Mouse (Mus musculus): ENCODE results near the gene Hcfc1r1. TPM values are rescaled to one million over a fixed set of nuclear protein-coding genes. Genes with fewer than 3 reads are reported as not detected.

Gene Hcfc1r1
- 30.4 and 39.7 TPM in 2 replicates for polyA plus RNA-seq (2016; fragmentation: Nextera tagmentation; extraction: Ambion mirVana)

DNA sequence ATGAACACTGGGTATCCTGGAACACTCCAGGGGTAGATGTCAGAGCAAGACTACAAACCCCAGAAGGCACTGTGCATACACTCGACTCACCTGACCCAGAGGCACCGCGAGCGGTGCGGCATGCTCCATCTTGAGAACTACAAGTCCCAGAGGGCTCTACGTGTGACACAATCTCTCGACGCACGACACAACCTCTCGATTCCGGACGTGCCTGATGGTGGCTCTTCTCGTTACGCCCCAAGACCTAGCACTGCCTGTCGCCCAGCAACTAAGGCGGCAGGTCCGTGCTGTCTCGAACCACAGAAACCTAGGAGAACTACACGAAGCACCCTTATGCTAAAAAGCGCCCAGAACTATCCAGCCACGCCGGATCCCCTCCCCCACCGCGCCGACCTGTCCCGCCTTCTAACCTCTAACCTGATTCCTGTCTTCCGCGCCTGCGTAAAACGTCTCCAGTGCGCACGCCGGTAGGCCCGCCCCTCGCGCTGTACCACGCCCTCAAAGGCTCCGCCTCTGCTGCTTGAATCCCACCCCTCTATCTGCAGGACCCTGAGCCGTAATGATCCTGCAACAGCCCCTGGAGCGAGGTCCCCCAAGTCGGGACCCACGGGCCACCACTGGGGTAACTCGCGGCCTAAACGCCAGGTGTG, at the start of gene Hcfc1r1, which contains the start of gene Thoc6:
Gene Hcfc1r1 (plus strand): TSS at position 173 of the 650 bp plus-strand sequence.
Gene Thoc6 (minus strand): TSS at position 459 of the 650 bp plus-strand sequence.
- Histone ChIP-seq H3K27ac (replicated peaks) (peak within 1 kb of the TSS; percentile 92), H3K4me1 (peaks cover 56% of the 10 kb centered on the region)
- WGBS: under 1% methylated on average over 45 of the region's 45 CpGs

DNA sequence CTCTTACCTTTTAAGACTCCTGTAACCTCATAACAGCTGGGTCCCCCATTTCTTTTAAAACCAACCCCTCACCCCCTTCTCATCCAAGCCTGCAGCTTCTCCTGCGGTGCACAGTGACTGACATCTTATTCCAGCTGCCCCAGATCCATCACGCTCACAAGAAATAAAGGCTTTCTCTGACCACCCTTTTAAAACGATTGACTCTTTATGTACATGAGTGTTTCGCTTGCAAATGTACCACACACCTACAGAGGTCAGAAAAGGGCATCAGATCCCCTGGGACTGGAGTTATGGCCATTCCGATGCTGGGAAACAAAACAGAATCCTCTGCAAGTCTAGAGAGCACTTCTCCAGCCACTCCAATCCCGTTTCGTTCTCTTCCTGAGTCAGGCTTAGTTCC, 45.6 kb upstream of the Hcfc1r1 start:
- peaks cover 10% of the 10 kb centered on the region for H3K27me3 ChIP-seq (replicated peaks; ENCODE audit: low read depth, poor library complexity, severe bottlenecking)
- no peaks in the 10 kb centered on the region for H3K9me3 ChIP-seq
- 43% methylated on average over 7 of the region's 7 CpGs for WGBS
- H3K36me3 ChIP-seq (replicated peaks): no peaks in the 10 kb centered on the region
- no peak for DNase-seq (ENCODE audit: low spot score)
- peaks cover 9% of the 10 kb centered on the region for H3K4me1 ChIP-seq
- no peak overlapping the region for H3K27ac ChIP-seq (replicated peaks)
- H3K4me3 ChIP-seq: no peak overlapping the region

More for the DNA sequence above, at the start of gene Hcfc1r1, which contains the start of gene Thoc6:
- Histone ChIP-seq H3K4me3 (peak within 1 kb of the TSS; percentile 71), H3K36me3 (replicated peaks) (peaks cover 23% of the 10 kb centered on the region), H3K9me3 (no peaks in the 10 kb centered on the region), H3K27me3 (replicated peaks; ENCODE audit: low read depth, poor library complexity, severe bottlenecking) (peaks cover 42% of the 10 kb centered on the region)
- peak; percentile 94 for DNase-seq (ENCODE audit: low spot score)

DNA sequence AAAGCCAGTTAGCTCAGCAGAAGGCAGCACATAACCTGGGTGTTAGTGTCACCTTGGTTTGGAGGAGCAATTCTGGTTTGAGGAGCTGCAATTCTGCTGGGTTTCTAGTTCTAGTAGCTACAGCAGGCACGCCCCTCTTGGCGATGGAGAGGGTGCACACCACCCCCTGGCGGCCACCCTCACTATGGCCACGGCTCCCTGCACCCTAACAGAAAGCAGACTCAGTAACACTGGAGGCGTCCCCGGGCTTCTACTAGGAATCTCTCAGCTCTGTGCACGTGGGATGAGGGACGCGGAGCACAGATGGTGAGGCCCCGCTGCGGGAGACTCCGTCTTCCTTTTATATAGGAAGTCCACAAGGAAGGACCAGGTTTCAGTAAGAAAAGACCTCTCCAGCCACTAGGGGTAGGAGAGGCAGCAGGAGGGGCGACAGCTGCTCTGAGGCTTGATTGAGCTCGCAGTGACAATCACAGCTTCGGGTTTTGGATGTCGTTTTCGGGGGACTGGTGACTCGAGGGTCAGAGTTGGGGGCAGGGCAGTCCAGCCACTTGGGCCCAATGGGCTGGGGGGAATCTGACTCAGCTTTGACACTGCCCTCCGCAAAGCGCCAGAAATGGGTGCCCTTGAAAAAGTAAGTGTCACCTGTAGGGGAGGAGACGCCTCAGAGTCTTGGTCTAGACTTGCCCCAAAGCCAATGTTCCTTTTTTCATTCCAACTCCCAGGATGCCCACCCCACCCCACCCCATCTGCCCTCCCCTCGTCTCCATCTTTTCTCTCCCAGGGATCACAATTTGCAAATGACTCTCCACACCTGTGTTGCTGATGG, 43.0 kb upstream of the Hcfc1r1 start:
- no peak overlapping the region for H3K27ac ChIP-seq (replicated peaks)
- H3K36me3 ChIP-seq (replicated peaks): no peaks in the 10 kb centered on the region
- H3K4me1 ChIP-seq: peaks cover 9% of the 10 kb centered on the region
- 18% methylated on average over 22 of the region's 22 CpGs for WGBS
- DNase-seq (ENCODE audit: low spot score): peak; percentile 87
- no peaks in the 10 kb centered on the region for H3K9me3 ChIP-seq
- H3K4me3 ChIP-seq: peak overlapping the region; percentile 45
- H3K27me3 ChIP-seq (replicated peaks; ENCODE audit: low read depth, poor library complexity, severe bottlenecking): peaks cover 10% of the 10 kb centered on the region

DNA sequence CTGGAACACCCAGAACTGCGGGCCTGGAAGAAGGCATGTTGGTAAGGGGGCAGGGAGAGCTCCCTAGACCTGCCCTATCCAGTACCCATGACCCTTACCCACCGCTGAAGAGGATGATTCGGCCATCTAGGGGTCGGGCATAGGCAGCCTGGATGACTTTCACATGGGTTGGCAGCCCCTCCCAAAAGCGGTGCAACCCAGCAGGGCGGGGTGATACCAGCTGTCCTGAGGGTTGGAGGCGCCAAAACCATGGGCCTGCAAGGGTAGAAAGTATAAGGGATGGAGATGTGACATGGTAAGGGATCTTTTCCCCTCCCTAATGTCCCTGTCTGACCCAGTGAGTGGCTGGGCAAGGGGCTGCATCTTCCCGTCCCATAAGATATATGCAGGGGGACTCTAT, 42.2 kb upstream of the Hcfc1r1 start:
- no peak overlapping the region for H3K4me3 ChIP-seq
- DNase-seq (ENCODE audit: low spot score): no peak
- 84% methylated on average over 8 of the region's 8 CpGs for WGBS
- no peak overlapping the region for H3K27ac ChIP-seq (replicated peaks)
- no peaks in the 10 kb centered on the region for H3K36me3 ChIP-seq (replicated peaks)
- H3K9me3 ChIP-seq: no peaks in the 10 kb centered on the region
- H3K4me1 ChIP-seq: peaks cover 9% of the 10 kb centered on the region
- peaks cover 10% of the 10 kb centered on the region for H3K27me3 ChIP-seq (replicated peaks; ENCODE audit: low read depth, poor library complexity, severe bottlenecking)

DNA sequence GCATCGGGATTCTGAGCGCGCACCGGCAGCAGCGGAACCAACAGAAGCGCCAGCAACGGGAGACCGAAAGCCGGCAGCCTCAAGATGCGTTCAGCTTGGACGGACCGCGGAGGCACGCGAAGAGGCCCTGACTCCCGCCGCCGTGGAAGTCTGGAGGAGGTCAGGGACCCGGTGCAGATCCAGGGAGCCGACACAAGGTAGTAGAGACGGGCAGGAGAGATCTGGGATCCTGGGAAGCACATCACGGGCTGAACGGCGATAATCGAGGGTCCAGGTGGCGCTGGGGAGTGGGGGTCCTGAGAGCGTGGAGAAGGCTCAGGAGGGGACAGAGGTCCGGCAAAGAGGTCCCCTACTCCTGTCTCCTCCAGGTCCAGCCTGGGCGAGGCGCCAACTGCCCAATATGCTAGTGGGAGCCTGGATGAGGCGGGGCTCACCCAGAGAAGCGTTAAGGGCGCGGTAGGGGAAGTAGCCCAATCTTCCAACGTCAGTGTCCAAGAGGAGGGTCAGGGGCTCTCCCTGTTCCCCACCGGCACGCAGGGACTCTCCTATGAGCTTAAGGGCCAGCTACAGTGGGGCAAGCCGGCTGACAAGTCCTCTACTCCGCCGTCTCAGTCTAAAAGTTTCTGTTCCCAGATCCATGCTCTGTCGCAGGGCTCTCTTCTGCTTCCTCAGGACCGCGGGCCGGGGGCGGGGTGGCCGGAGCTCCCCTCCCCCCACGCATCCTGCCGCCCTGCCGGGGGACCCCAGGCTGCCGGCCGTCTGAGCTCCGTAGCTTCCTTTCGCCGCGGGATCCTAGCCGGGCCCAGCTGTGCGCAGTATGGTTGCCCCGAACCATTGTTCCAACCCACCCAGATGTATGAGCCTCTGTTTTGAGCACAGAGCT, 28.5 kb upstream of the Hcfc1r1 start, which contains the start of gene Mmp25:
Gene Mmp25 (minus strand): TSS at position 665 of the 883 bp plus-strand sequence.
- H3K36me3 ChIP-seq (replicated peaks): no peaks in the 10 kb centered on the region
- H3K27me3 ChIP-seq (replicated peaks; ENCODE audit: low read depth, poor library complexity, severe bottlenecking): peaks cover 43% of the 10 kb centered on the region
- under 1% methylated on average over 58 of the region's 58 CpGs for WGBS
- H3K4me3 ChIP-seq: peak within 1 kb of the TSS; percentile 62
- peak; percentile 62 for DNase-seq (ENCODE audit: low spot score)
- peak within 1 kb of the TSS; percentile 72 for H3K27ac ChIP-seq (replicated peaks)
- no peaks in the 10 kb centered on the region for H3K9me3 ChIP-seq
- peaks cover 11% of the 10 kb centered on the region for H3K4me1 ChIP-seq

DNA sequence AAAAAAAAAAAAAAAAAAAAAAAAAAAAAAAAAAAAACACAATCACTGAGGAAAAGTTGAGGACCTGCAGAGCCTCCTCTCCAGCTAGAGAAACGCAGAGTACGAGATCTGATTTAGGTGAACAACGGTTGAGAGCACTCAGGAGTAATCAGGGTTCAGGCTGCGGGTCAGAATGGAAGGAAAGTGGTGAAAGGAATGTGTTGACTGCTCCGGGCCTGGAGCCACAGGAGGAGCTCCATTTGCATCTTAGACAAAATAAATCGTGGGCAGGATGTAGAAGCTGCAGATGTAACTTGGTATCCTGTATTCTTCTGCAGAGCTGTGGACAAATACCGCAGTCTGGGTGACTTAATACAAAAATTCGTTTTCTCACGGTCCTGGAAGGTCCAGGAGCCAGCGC, 27.5 kb upstream of the Hcfc1r1 start:
- DNase-seq (ENCODE audit: low spot score): no peak
- no peak overlapping the region for H3K27ac ChIP-seq (replicated peaks)
- 28% methylated on average over 10 of the region's 10 CpGs for WGBS
- no peaks in the 10 kb centered on the region for H3K36me3 ChIP-seq (replicated peaks)
- peaks cover 43% of the 10 kb centered on the region for H3K27me3 ChIP-seq (replicated peaks; ENCODE audit: low read depth, poor library complexity, severe bottlenecking)
- H3K4me1 ChIP-seq: peaks cover 11% of the 10 kb centered on the region
- no peak overlapping the region for H3K4me3 ChIP-seq
- H3K9me3 ChIP-seq: no peaks in the 10 kb centered on the region

DNA sequence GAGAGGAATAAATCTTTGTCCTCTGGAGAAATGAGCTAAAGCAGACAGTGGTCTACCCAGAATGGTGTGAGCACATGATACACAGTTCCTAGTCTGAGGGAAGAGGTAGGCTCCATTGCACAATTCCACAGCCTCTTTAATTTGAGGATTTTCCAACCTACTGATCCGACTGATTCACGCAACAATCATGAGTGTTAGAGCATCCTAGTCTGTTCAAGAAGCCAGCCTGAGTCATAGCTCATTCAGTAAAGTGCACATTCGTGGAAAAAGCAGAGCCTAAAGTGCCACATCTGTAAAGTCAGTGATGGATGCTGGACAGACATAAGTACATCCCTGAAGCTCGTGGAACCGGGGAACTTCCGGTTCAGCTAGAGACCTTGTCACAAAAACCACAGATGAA, 22.0 kb upstream of the Hcfc1r1 start:
- Histone ChIP-seq H3K27me3 (replicated peaks; ENCODE audit: low read depth, poor library complexity, severe bottlenecking) (peaks cover 10% of the 10 kb centered on the region), H3K4me1 (no peaks in the 10 kb centered on the region), H3K27ac (replicated peaks) (no peak overlapping the region), H3K36me3 (replicated peaks) (no peaks in the 10 kb centered on the region), H3K4me3 (no peak overlapping the region), H3K9me3 (no peaks in the 10 kb centered on the region)
- 88% methylated on average over 6 of the region's 6 CpGs for WGBS
- no peak for DNase-seq (ENCODE audit: low spot score)

DNA sequence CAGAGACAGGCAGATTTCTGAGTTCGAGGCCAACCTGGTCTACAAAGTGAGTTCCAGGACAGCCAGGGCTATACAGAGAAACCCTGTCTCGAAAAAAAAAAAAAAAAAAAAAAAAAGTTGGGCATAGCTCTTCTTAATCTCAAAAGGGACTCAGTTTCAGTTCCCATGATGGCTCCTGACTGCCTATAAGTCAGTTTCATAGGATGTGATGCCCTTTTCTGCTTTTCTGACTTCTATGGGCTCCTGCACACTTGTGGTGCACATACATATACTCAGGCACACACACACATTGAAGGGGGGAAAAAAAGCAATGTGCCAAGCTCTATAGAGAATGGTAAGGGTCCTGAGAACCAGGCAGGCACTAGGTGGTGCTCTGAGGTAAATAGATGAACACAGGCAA, 20.1 kb upstream of the Hcfc1r1 start:
- WGBS: 66% methylated on average over 2 of the region's 2 CpGs
- no peak for DNase-seq (ENCODE audit: low spot score)
- Histone ChIP-seq H3K9me3 (no peaks in the 10 kb centered on the region), H3K36me3 (replicated peaks) (no peaks in the 10 kb centered on the region), H3K4me1 (no peaks in the 10 kb centered on the region), H3K4me3 (no peak overlapping the region), H3K27me3 (replicated peaks; ENCODE audit: low read depth, poor library complexity, severe bottlenecking) (no peaks in the 10 kb centered on the region), H3K27ac (replicated peaks) (no peak overlapping the region)

DNA sequence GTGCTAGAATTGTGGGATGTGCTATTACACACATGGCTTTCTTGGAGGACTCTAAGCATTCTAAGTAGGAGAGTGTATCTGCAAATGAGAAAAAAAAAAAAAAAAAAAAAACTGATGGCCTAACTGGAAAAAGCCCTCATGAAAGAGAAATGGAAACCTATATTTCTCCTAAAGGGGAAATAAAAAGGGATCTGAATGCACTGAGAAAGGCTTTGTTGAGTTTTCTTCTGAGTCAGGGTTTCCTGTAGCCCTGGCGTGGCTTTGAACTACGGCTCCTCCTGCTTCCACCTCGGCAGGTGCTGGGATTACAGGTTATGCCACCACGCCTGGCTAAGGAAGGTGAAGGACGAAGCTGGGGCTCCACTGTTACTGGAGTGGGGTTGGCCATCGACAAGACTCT, 19.4 kb upstream of the Hcfc1r1 start:
- no peaks in the 10 kb centered on the region for H3K4me1 ChIP-seq
- H3K9me3 ChIP-seq: no peaks in the 10 kb centered on the region
- no peak overlapping the region for H3K27ac ChIP-seq (replicated peaks)
- peaks cover 3% of the 10 kb centered on the region; the same call in 1 of the 2 replicates for H3K27me3 ChIP-seq (replicated peaks; ENCODE audit: low read depth, poor library complexity, severe bottlenecking)
- WGBS: 68% methylated on average over 6 of the region's 6 CpGs
- no peaks in the 10 kb centered on the region for H3K36me3 ChIP-seq (replicated peaks)
- DNase-seq (ENCODE audit: low spot score): no peak
- H3K4me3 ChIP-seq: no peak overlapping the region

DNA sequence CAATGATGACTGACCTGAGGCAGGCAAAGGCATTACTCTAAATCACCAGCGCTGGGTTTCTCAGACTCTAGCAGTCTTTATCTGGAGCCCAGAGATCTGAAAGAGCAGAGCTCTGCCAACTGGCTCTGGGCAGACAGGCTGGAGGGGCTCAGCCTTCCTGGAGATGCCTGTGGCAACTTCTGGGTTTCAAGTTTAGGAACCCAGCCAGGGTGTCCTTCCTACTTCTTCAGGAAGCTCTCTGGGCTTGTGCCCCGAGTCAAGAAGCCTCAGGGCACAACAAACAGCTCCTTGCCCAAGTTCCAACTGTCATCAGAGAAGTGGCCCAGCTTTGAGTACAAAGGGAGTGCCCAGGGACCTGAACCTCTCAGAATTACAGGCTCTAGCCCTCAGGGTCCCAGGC, 19.0 kb upstream of the Hcfc1r1 start:
- H3K27me3 ChIP-seq (replicated peaks; ENCODE audit: low read depth, poor library complexity, severe bottlenecking): peaks cover 7% of the 10 kb centered on the region
- H3K9me3 ChIP-seq: no peaks in the 10 kb centered on the region
- WGBS: 72% methylated on average over 2 of the region's 2 CpGs
- no peaks in the 10 kb centered on the region for H3K36me3 ChIP-seq (replicated peaks)
- DNase-seq (ENCODE audit: low spot score): no peak
- no peak overlapping the region for H3K27ac ChIP-seq (replicated peaks)
- no peak overlapping the region for H3K4me3 ChIP-seq
- H3K4me1 ChIP-seq: no peaks in the 10 kb centered on the region

DNA sequence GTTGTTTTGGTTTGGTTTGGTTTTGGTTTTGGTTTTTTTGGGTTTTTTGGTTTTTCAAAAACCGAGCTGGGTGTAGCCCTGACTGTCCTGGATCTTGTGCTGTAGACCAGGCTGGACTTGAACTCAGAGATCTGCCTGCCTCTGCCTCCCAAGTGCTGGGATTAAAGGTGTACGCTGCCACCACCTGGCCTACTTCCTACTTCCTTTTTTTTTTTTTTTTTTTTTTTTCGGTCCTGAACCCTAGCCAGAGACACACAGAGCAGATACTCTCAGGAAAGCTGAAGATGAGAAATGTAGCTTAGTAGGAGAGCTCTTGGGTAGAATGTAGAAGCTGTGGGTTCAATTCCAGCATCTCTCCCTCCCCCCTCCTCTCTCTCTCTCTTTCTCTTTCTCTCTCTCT, 14.9 kb upstream of the Hcfc1r1 start:
- Histone ChIP-seq H3K9me3 (no peaks in the 10 kb centered on the region), H3K4me3 (no peak overlapping the region), H3K4me1 (peaks cover 12% of the 10 kb centered on the region), H3K36me3 (replicated peaks) (no peaks in the 10 kb centered on the region), H3K27ac (replicated peaks) (no peak overlapping the region), H3K27me3 (replicated peaks; ENCODE audit: low read depth, poor library complexity, severe bottlenecking) (peaks cover 48% of the 10 kb centered on the region)
- DNase-seq (ENCODE audit: low spot score): no peak
- WGBS: 79% methylated on average over 3 of the region's 3 CpGs
